Mouse (Mus musculus): ENCODE results near the gene Sbk1.

Gene Sbk1

GRCm38 (mm10) chr7:126271712-126272683 is at the start of gene Sbk1:
Sbk1 (plus strand) TSS chr7:126272619.
- DNase-seq (ENCODE audit: low spot score in 2 of 2): peak; percentile 85 to 93

GRCm38 (mm10) chr7:126222753-126223152 is 49.7 kb upstream of the Sbk1 start:
- DNase-seq (ENCODE audit: low spot score in 2 of 2): no peak

- DNase-seq (ENCODE audit: low spot score in 2 of 2): no peak
These were observed 46.3 kb upstream of the Sbk1 start for GRCm38 (mm10) chr7:126226136-126226535.

DNA sequence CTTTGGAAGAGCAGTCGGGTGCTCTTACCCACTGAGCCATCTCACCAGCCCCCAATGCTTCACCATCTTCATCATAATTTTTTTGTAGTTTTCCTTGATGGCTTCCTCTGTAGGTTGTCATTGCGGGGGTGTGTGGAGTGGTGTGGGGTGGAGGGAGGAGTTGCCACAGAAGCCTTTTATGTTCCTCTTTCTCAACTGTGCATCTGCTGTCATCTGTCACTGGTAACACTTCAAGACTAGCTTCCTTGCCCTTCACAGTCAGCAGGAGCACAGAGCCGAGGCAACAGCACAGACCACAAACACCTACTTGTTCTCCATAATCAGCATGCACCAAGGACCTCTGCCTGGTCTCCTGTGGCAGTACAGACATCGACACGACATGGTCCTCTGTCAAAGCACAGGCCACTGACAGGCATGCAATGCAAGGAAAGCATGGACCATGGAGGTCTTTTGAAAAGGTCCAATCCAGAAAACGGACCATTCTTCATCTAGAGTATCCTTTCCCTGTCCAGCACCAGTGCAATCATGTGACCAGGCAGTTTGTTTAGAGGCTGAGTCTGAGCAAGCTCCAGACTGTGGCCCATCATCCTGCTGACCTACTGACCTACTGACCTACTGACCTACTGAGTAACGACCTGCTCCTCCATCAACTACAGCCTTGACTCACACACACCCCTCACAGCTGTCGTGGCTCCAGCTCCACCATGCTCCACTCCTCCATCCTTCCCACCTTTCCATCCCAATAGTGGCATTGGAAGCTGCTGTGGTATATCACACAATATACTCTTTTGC is 41.9 kb upstream of the Sbk1 start:
- DNase-seq (ENCODE audit: low spot score in 2 of 2): peak; percentile 25 to 62

DNA sequence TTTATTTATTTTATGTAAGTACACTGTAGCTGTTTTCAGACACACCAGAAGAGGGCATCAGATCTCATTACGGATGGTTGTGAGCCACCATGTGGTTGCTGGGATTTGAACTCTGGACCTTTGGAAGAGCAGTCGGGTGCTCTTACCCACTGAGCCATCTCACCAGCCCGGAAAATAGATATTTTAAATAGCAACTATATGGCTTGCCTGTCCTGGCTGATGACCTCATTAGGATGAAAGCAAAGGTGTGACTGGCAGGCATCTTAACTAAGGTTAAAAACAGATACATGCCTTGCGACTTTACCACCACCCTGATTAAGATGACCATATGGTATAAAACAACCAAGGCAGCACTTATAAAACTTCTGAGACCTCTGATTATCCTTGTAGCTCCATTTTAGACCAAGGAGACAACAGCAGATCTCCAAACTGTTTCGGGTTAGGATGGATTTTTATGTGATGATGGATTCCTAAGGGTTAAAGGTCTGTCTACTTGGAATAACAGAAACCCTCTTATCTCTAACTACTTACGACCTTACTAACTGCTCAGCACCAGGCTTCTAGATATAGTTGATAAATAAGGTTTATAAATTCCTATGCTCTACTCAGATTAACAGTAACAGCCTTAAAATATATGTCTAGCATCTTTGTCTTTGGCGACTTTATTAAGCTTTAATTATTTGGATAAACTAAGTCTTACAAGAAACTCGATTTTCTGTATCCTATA is 39.9 kb upstream of the Sbk1 start:
- no peak for DNase-seq (ENCODE audit: low spot score in 2 of 2)

- no peak for DNase-seq (ENCODE audit: low spot score in 2 of 2)
These were observed 37.8 kb upstream of the Sbk1 start for GRCm38 (mm10) chr7:126234611-126235010.

DNA sequence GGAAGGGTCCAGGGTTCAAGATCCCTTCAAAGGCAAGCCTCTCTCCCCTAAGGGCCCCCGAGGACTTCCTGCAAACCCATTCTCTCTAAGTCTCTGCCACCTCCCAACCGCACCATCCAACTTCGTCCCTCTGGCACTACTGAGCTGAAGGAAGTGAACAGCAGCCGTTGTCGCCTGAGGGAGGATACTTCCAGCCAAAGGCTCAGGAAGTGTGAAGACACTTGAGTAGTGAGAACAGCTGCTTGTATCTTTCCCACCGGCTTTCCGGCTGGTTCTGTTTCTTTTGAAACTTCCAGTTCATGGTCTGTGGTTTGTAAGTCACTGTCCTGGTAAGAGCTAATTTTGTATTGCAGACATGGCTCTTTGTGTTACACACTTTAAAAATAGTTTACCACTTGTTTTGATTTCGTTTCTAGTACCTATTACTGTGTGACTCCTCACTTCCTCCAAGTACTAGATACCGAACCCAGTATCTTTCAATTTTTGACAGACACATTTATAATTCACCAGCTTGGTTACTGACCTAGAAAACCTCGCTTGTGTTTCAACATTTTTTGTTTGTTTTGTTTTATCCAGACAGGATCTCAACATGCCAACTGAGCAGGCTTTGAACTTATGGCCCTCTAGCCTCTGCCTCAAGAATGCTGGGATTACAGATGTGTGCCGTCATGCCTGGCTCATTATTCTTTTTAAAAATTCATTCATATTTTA is 36.2 kb upstream of the Sbk1 start:
- no peak for DNase-seq (ENCODE audit: low spot score in 2 of 2)

GRCm38 (mm10) chr7:126236794-126237192 is 35.6 kb upstream of the Sbk1 start:
- DNase-seq (ENCODE audit: low spot score in 2 of 2): no peak

GRCm38 (mm10) chr7:126240814-126241360 is 31.5 kb upstream of the Sbk1 start:
- DNase-seq (ENCODE audit: low spot score in 2 of 2): no peak

- DNase-seq (ENCODE audit: low spot score in 2 of 2): no peak
These were observed 28.2 kb upstream of the Sbk1 start for GRCm38 (mm10) chr7:126244168-126244750.

DNA sequence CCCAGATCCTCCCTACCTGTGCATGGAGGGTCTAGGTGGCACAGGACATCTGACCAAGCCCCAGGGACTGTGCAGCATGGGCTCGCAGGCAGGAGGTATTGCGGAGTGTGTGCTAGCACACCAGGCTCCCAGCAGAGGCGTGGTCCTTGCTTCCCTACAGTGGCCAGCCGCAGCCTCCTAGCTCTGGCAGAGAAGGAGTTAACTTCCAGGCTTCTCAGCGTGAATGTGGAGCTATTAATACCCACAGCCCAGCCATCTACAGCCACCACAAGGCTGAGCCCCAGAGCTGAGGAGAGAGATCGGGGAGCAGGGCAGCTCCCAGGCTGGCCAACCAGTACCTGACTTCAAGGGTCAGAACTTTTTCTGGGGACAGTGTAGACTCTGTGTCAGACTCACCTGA is 24.3 kb upstream of the Sbk1 start:
- DNase-seq (ENCODE audit: low spot score in 2 of 2): no peak

DNA sequence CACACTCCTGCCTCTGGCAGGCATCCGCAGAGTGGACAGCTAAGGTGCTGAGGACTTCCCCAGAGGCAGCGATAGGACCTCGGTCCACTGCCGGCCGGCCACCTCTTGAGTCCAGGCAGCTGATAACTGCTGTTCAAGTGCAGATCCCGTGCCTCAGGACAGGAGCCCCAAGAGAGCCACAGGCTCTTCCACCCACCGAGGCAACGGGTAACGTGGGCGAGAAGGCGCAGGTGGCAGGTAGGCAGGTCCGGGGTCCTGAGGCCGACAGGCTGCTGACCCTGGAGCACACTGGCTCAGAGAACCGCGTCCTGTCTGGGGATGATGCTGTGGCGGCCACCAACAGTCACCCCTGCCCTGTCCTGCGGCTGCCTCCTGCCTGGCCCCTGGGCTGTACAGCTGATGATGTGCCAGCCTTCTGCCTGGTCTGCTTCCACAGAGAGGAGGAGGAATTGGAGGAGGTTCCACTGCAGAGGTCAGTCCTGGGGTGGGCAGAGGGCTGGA is 23.7 kb upstream of the Sbk1 start:
- no peak for DNase-seq (ENCODE audit: low spot score in 2 of 2)

GRCm38 (mm10) chr7:126249146-126249545 is 23.3 kb upstream of the Sbk1 start:
- no peak for DNase-seq (ENCODE audit: low spot score in 2 of 2)

GRCm38 (mm10) chr7:126249986-126250385 is 22.4 kb upstream of the Sbk1 start:
- no peak for DNase-seq (ENCODE audit: low spot score in 2 of 2)

GRCm38 (mm10) chr7:126250481-126250880 is 21.9 kb upstream of the Sbk1 start:
- DNase-seq (ENCODE audit: low spot score in 2 of 2): no peak

DNA sequence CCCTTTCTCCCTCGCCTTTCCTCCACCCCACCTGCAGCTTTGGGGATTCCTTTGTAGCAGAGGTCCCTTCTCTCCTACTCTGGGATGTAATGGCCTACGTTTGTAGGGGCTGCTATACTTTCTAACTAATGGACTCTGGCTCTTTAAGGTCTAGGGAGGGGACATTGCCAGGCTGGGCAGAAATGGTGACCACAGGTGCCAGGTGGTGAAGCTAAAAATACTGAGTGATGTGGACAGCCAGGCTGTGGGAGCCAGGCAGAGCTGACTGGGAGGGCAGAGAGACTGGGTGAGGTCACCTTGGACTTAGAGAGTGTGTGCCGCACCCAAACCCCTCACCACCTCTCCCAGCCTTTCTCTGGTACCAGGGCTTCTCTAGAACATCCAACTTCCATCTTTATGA is 20.7 kb upstream of the Sbk1 start:
- DNase-seq (ENCODE audit: low spot score in 2 of 2): no peak

DNA sequence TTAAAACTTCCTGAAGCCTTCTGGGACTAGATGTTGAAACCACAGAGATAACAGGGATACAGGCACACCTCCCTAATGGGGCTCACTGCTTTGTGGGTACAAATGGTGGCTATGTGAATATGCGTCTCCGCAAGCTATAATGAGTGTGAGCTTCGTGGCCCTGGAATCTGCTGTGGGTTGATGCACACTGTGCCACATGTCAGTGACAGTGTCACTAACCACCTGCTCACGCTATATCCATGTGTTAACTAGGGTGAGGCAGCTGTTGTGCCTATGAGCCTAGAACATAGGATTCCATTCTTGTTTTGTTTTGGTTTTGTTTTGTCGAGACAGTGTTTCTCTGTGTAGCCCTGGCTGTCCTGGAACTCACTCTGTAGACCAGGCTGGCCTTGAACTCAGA is 20.2 kb upstream of the Sbk1 start:
- DNase-seq (ENCODE audit: low spot score in 2 of 2): no peak

GRCm38 (mm10) chr7:126260280-126261210 is 11.9 kb upstream of the Sbk1 start:
- DNase-seq (ENCODE audit: low spot score in 2 of 2): peak; percentile 57 to 82

GRCm38 (mm10) chr7:126261823-126262222 is 10.6 kb upstream of the Sbk1 start:
- DNase-seq (ENCODE audit: low spot score in 2 of 2): peak in 1 of 2 experiments; percentile 54
